Mouse (Mus musculus): ENCODE data around the gene Hmcn1. TPM values are rescaled to one million over a fixed set of nuclear protein-coding genes. Genes with fewer than 3 reads are reported as not detected.

Gene Hmcn1
- polyA plus RNA-seq, 1 experiment from 2014 or later = 1.3 TPM

- Histone ChIP-seq H3K9me3 (ENCODE audit: control insufficient read depth, low read length) (no peaks in the 10 kb centered on the region), H3K27ac (ENCODE audit: low read depth, low read length) (no peak overlapping the region), H3K4me2 (ENCODE audit: low read length) (no peak overlapping the region), H3K4me1 (ENCODE audit: control insufficient read depth, insufficient read depth, low read depth, low read length) (no peaks in the 10 kb centered on the region), H3K4me3 (ENCODE audit: low read length) (no peak overlapping the region), H3K27me3 (replicated peaks; ENCODE audit: control insufficient read depth, insufficient read depth, low read length) (no peaks in the 10 kb centered on the region), H3K9ac (ENCODE audit: low read depth, low read length) (no peak overlapping the region), H3K36me3 (ENCODE audit: control insufficient read depth, insufficient read depth, low read length) (no peaks in the 10 kb centered on the region)
- 35% methylated on average over 2 of the region's 2 CpGs for WGBS
- ATAC-seq = no peak
These were observed 213.3 kb downstream of the Hmcn1 start for GRCm38 (mm10) chr1:150779902-150780301.

- no peaks in the 10 kb centered on the region for H3K4me1 ChIP-seq (ENCODE audit: control insufficient read depth, insufficient read depth, low read depth, low read length)
- no peak overlapping the region for H3K4me3 ChIP-seq (ENCODE audit: low read length)
- H3K27me3 ChIP-seq (replicated peaks; ENCODE audit: control insufficient read depth, insufficient read depth, low read length) = no peaks in the 10 kb centered on the region
- no peak overlapping the region for H3K4me2 ChIP-seq (ENCODE audit: low read length)
- H3K36me3 ChIP-seq (ENCODE audit: control insufficient read depth, insufficient read depth, low read length) = no peaks in the 10 kb centered on the region
- ATAC-seq = no peak
- H3K9me3 ChIP-seq (ENCODE audit: control insufficient read depth, low read length) = no peaks in the 10 kb centered on the region
- H3K9ac ChIP-seq (ENCODE audit: low read depth, low read length) = no peak overlapping the region
- no peak overlapping the region for H3K27ac ChIP-seq (ENCODE audit: low read depth, low read length)
These were observed 216.5 kb downstream of the Hmcn1 start for GRCm38 (mm10) chr1:150776741-150777140.

- H3K27ac ChIP-seq (ENCODE audit: low read depth, low read length) = no peak overlapping the region
- 73% methylated on average over 2 of the region's 2 CpGs for WGBS
- H3K9ac ChIP-seq (ENCODE audit: low read depth, low read length) = no peak overlapping the region
- H3K27me3 ChIP-seq (replicated peaks; ENCODE audit: control insufficient read depth, insufficient read depth, low read length) = no peaks in the 10 kb centered on the region
- H3K4me1 ChIP-seq (ENCODE audit: control insufficient read depth, insufficient read depth, low read depth, low read length) = no peaks in the 10 kb centered on the region
- H3K4me2 ChIP-seq (ENCODE audit: low read length) = no peak overlapping the region
- no peaks in the 10 kb centered on the region for H3K9me3 ChIP-seq (ENCODE audit: control insufficient read depth, low read length)
- no peak for ATAC-seq
- no peak overlapping the region for H3K4me3 ChIP-seq (ENCODE audit: low read length)
- H3K36me3 ChIP-seq (ENCODE audit: control insufficient read depth, insufficient read depth, low read length) = no peaks in the 10 kb centered on the region
These were observed 217.5 kb downstream of the Hmcn1 start for GRCm38 (mm10) chr1:150775742-150776141.

- H3K36me3 ChIP-seq (ENCODE audit: control insufficient read depth, insufficient read depth, low read length) = no peaks in the 10 kb centered on the region
- H3K4me3 ChIP-seq (ENCODE audit: low read length) = no peak overlapping the region
- 91% methylated on average over 3 of the region's 3 CpGs for WGBS
- no peak for ATAC-seq
- H3K27me3 ChIP-seq (replicated peaks; ENCODE audit: control insufficient read depth, insufficient read depth, low read length) = no peaks in the 10 kb centered on the region
- H3K9ac ChIP-seq (ENCODE audit: low read depth, low read length) = no peak overlapping the region
- H3K4me2 ChIP-seq (ENCODE audit: low read length) = no peak overlapping the region
- H3K4me1 ChIP-seq (ENCODE audit: control insufficient read depth, insufficient read depth, low read depth, low read length) = no peaks in the 10 kb centered on the region
- H3K27ac ChIP-seq (ENCODE audit: low read depth, low read length) = no peak overlapping the region
- no peaks in the 10 kb centered on the region for H3K9me3 ChIP-seq (ENCODE audit: control insufficient read depth, low read length)
These were observed 220.3 kb downstream of the Hmcn1 start for GRCm38 (mm10) chr1:150772958-150773357.

- 55% methylated on average over 7 of the region's 7 CpGs for WGBS
- Histone ChIP-seq H3K9me3 (ENCODE audit: control insufficient read depth, low read length) (no peaks in the 10 kb centered on the region), H3K4me2 (ENCODE audit: low read length) (no peak overlapping the region), H3K9ac (ENCODE audit: low read depth, low read length) (no peak overlapping the region), H3K27me3 (replicated peaks; ENCODE audit: control insufficient read depth, insufficient read depth, low read length) (no peaks in the 10 kb centered on the region), H3K36me3 (ENCODE audit: control insufficient read depth, insufficient read depth, low read length) (no peaks in the 10 kb centered on the region), H3K4me3 (ENCODE audit: low read length) (no peak overlapping the region), H3K4me1 (ENCODE audit: control insufficient read depth, insufficient read depth, low read depth, low read length) (no peaks in the 10 kb centered on the region), H3K27ac (ENCODE audit: low read depth, low read length) (no peak overlapping the region)
- no peak for ATAC-seq
These were observed 222.2 kb downstream of the Hmcn1 start for GRCm38 (mm10) chr1:150770948-150771521.

GRCm38 (mm10) chr1:150769836-150770235 is 223.4 kb downstream of the Hmcn1 start:
- no peak overlapping the region for H3K9ac ChIP-seq (ENCODE audit: low read depth, low read length)
- no peaks in the 10 kb centered on the region for H3K27me3 ChIP-seq (replicated peaks; ENCODE audit: control insufficient read depth, insufficient read depth, low read length)
- no peaks in the 10 kb centered on the region for H3K36me3 ChIP-seq (ENCODE audit: control insufficient read depth, insufficient read depth, low read length)
- no peak for ATAC-seq
- WGBS = 82% methylated on average over 2 of the region's 2 CpGs
- no peak overlapping the region for H3K4me2 ChIP-seq (ENCODE audit: low read length)
- no peaks in the 10 kb centered on the region for H3K9me3 ChIP-seq (ENCODE audit: control insufficient read depth, low read length)
- no peak overlapping the region for H3K27ac ChIP-seq (ENCODE audit: low read depth, low read length)
- H3K4me3 ChIP-seq (ENCODE audit: low read length) = no peak overlapping the region
- no peaks in the 10 kb centered on the region for H3K4me1 ChIP-seq (ENCODE audit: control insufficient read depth, insufficient read depth, low read depth, low read length)

- Histone ChIP-seq H3K36me3 (ENCODE audit: control insufficient read depth, insufficient read depth, low read length) (no peaks in the 10 kb centered on the region), H3K4me2 (ENCODE audit: low read length) (no peak overlapping the region), H3K4me1 (ENCODE audit: control insufficient read depth, insufficient read depth, low read depth, low read length) (no peaks in the 10 kb centered on the region), H3K27ac (ENCODE audit: low read depth, low read length) (no peak overlapping the region), H3K9ac (ENCODE audit: low read depth, low read length) (no peak overlapping the region), H3K9me3 (ENCODE audit: control insufficient read depth, low read length) (no peaks in the 10 kb centered on the region), H3K4me3 (ENCODE audit: low read length) (no peak overlapping the region), H3K27me3 (replicated peaks; ENCODE audit: control insufficient read depth, insufficient read depth, low read length) (no peaks in the 10 kb centered on the region)
- WGBS = 86% methylated on average over 4 of the region's 4 CpGs
- ATAC-seq = no peak
These were observed 231.6 kb downstream of the Hmcn1 start for GRCm38 (mm10) chr1:150761678-150762077.

GRCm38 (mm10) chr1:150760801-150761331 is 232.4 kb downstream of the Hmcn1 start:
- no peak for ATAC-seq
- H3K36me3 ChIP-seq (ENCODE audit: control insufficient read depth, insufficient read depth, low read length) = no peaks in the 10 kb centered on the region
- no peak overlapping the region for H3K4me3 ChIP-seq (ENCODE audit: low read length)
- no peak overlapping the region for H3K4me2 ChIP-seq (ENCODE audit: low read length)
- 45% methylated on average over 2 of the region's 2 CpGs for WGBS
- H3K27ac ChIP-seq (ENCODE audit: low read depth, low read length) = no peak overlapping the region
- H3K4me1 ChIP-seq (ENCODE audit: control insufficient read depth, insufficient read depth, low read depth, low read length) = no peaks in the 10 kb centered on the region
- no peak overlapping the region for H3K9ac ChIP-seq (ENCODE audit: low read depth, low read length)
- H3K27me3 ChIP-seq (replicated peaks; ENCODE audit: control insufficient read depth, insufficient read depth, low read length) = no peaks in the 10 kb centered on the region
- no peaks in the 10 kb centered on the region for H3K9me3 ChIP-seq (ENCODE audit: control insufficient read depth, low read length)

- Histone ChIP-seq H3K4me3 (ENCODE audit: low read length) (no peak overlapping the region), H3K27ac (ENCODE audit: low read depth, low read length) (no peak overlapping the region), H3K9me3 (ENCODE audit: control insufficient read depth, low read length) (no peaks in the 10 kb centered on the region), H3K36me3 (ENCODE audit: control insufficient read depth, insufficient read depth, low read length) (no peaks in the 10 kb centered on the region), H3K4me2 (ENCODE audit: low read length) (no peak overlapping the region), H3K27me3 (replicated peaks; ENCODE audit: control insufficient read depth, insufficient read depth, low read length) (no peaks in the 10 kb centered on the region), H3K4me1 (ENCODE audit: control insufficient read depth, insufficient read depth, low read depth, low read length) (no peaks in the 10 kb centered on the region), H3K9ac (ENCODE audit: low read depth, low read length) (no peak overlapping the region)
- ATAC-seq = no peak
- whole genome bisulfite sequencing = 59% methylated on average over 2 of the region's 2 CpGs
These were observed 233.7 kb downstream of the Hmcn1 start for GRCm38 (mm10) chr1:150759476-150760079.
